Mouse (Mus musculus): ENCODE data around the gene Gm11562.

Gm11562 gene

DNA sequence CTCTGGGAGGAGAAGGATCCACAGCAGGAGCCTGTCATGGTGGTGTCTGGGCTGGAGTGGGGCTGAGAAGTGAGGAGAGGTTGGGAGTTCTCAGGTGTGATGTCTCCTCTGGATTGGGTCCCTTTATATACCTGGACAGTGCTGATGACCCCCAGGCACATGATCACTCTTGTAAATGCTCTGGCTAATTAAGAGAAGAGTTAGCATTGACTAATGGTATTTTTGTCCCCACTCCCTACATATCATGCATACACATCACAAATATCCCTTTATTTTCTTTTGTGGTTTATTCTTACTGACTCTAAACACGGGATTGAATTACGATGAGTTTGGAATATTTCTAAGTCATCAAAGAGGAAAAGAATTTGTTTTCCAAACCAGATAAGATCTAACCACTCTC is at the start of gene Gm11562:
Gene Gm11562 (minus strand): TSS at position 101 of the 400 bp plus-strand sequence.
- WGBS: 87% methylated on average over 2 of the region's 2 CpGs

GRCm38 (mm10) chr11:99665860-99666259 is 45.6 kb upstream of the Gm11562 start, which contains the start of gene Krtap4-6:
Krtap4-6 (minus strand) TSS chr11:99665960.

GRCm38 (mm10) chr11:99662802-99663201 is 42.6 kb upstream of the Gm11562 start:
- 90% methylated on average over 10 of the region's 10 CpGs for WGBS

- 84% methylated on average over 4 of the region's 4 CpGs for WGBS
These were observed 39.0 kb upstream of the Gm11562 start for GRCm38 (mm10) chr11:99659256-99659655.

DNA sequence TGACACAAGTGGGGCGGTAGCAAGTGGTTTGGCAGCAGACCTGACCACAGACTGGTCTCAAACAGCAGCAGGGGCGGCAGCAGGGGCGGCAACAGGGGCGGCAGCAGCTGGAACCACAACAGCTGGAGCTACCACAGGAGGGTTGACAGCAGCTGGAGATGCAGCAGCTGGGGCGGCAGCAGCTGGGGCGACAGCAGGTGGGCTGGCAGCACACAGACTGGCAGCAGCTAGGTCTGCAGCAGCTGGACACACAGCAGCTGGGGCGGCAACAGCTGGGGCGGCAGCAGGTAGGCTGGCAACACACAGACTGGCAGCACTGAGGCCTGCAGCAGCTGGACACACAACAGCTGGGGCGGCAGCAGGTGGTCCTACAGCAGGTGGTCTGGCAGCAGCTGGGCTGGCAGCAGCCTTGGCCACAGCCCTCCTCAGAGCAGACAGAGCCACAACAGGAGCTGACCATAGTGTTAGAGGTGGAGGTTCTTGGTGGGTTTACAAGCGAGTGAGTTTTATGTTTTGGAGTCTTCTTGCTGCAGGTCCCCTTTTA is 38.3 kb upstream of the Gm11562 start, which contains the start of gene Gm11563:
Gene Gm11563 (minus strand): TSS at position 494 of the 544 bp plus-strand sequence.
- 74% methylated on average over 10 of the region's 10 CpGs for WGBS

GRCm38 (mm10) chr11:99657051-99657450 is 36.8 kb upstream of the Gm11562 start:
- 45% methylated on average over 5 of the region's 5 CpGs for WGBS

- 76% methylated on average over 2 of the region's 2 CpGs for WGBS
These were observed 29.9 kb upstream of the Gm11562 start, which contains the start of gene Gm11555 for GRCm38 (mm10) chr11:99650136-99650535. Gm11555 (minus strand) TSS chr11:99650236.

- WGBS: 54% methylated on average over 15 of the region's 15 CpGs
These were observed 26.2 kb upstream of the Gm11562 start for GRCm38 (mm10) chr11:99646444-99646843.

GRCm38 (mm10) chr11:99644351-99644750 is 24.1 kb upstream of the Gm11562 start:
- 32% methylated on average over 3 of the region's 3 CpGs for WGBS

GRCm38 (mm10) chr11:99643635-99644139 is 23.5 kb upstream of the Gm11562 start, which contains the start of gene Krtap4-7:
Krtap4-7 (minus strand) TSS chr11:99644089.
- 79% methylated on average over 9 of the region's 9 CpGs for WGBS

DNA sequence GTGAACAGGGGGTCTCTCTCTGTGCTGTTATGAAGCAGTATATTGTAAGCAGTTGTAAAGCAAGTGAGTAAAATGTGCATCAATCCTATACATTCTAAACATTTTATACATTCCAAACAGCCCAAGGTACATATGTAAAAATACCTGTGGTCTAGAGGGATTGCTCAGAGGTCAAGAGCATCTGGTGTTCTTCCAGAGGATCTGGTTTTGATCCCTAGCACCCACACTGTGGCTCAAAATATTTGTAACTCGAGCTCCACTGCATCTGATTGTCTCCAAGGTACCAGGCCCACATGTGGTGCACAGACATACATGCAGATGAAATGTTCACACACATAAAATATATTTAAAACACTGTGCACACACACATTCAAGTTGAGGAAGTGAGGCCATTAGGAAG is 20.7 kb upstream of the Gm11562 start:
- WGBS: 51% methylated on average over 1 of the region's 1 CpGs

DNA sequence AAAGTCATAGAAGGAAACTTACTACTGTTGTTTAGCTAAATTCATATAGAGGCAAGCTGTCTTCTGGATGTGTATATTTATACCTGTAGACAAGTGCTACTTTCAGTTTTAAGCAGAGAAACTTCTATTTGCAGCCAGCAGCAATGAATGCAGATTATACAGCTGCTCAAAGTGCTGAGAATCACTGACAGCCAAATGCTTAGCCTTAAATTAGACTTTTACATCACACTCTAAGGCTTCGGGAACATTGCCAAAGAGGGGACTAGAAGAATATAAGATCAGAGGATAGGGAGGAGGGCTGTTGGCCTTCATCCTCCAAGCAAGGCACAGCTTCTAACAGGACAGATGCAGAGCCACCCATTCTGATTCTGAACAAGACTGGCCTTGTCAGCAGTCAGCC is 16.9 kb upstream of the Gm11562 start:
- WGBS: 29% methylated on average over 1 of the region's 1 CpGs

- WGBS: 48% methylated on average over 8 of the region's 8 CpGs
These were observed 14.5 kb upstream of the Gm11562 start, which contains the start of gene Krtap4-2 for GRCm38 (mm10) chr11:99634653-99635134. Krtap4-2 (minus strand) TSS chr11:99635084.

GRCm38 (mm10) chr11:99633293-99633692 is 13.1 kb upstream of the Gm11562 start:
- 50% methylated on average over 2 of the region's 2 CpGs for WGBS

GRCm38 (mm10) chr11:99630890-99631289 is 10.7 kb upstream of the Gm11562 start:
- 77% methylated on average over 3 of the region's 3 CpGs for WGBS

- 84% methylated on average over 4 of the region's 4 CpGs for WGBS
These were observed 7.9 kb upstream of the Gm11562 start, which contains the start of gene Krtap4-1 for GRCm38 (mm10) chr11:99628138-99628537. Krtap4-1 (minus strand) TSS chr11:99628238.

- WGBS: 57% methylated on average over 3 of the region's 3 CpGs
These were observed 5.4 kb downstream of the Gm11562 start, which contains the start of gene Krtap2-4 for GRCm38 (mm10) chr11:99614796-99615363. Krtap2-4 (minus strand) TSS chr11:99614846.

GRCm38 (mm10) chr11:99610089-99610488 is 10.1 kb downstream of the Gm11562 start, which contains the start of gene Gm11937:
Gm11937 (minus strand) TSS chr11:99610189.
- 62% methylated on average over 1 of the region's 2 CpGs for WGBS

DNA sequence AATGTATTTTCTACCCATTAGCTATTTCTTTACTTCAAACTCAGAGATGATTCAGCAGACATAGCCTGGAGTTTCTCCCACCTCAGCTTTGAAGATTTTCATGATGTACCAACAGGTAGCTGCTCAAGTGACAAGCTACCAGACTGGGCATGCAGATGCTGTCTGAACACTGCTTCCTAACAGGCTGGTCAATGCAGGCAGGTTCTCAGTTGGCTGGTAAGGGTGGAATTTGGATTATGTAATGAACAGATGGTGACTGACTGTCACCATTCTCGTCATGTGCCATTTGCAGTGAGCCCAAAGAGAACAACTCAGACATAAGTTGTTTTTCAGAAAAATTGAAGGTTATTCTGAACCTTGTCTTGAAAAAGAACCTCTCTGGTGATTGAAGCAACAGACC is 11.1 kb downstream of the Gm11562 start:
- 40% methylated on average over 1 of the region's 1 CpGs for WGBS

DNA sequence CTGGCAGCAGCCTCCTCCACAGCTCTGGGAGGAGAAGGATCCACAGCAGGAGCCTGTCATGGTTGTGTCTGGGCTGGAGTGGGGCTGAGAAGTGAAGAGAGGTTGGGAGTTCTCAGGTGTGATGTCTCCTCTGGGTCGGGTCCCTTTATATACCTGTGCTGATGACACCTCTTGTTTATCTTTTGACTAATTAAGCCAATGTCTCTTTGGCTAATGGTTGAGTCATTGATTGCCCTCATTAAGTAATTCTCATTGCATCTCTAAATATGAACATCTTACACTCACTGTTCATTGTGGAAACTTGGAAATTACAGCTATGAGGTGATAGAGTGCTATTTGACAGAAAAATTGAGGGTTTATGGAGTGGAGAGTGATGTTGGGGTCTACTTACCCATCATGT is 17.0 kb downstream of the Gm11562 start, which contains the start of gene Gm11938:
Gene Gm11938 (minus strand): TSS at position 101 of the 400 bp plus-strand sequence.
- WGBS: 83% methylated on average over 1 of the region's 1 CpGs

DNA sequence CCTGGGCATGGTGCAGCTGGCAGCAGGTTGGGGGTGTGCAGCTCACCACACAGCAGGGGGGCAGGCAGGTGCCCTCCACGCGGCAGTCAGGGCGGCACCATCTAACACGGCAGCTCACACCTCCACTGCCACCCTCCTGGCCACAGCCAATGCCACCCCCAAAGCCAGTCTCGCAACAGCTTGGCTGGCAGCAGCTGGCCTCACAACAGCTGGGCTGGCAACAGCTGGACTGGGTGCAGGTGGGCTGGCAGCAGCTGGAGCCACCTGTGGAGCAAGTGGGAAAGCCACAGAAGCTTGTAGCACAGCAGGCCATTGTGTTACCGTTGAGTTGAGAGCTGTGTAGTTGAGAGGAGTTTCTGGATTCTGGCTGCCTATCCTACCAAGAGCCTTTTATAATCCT is 22.5 kb downstream of the Gm11562 start, which contains the start of gene Krtap9-3:
Gene Krtap9-3 (minus strand): TSS at position 364 of the 400 bp plus-strand sequence.
- WGBS: 69% methylated on average over 6 of the region's 6 CpGs

DNA sequence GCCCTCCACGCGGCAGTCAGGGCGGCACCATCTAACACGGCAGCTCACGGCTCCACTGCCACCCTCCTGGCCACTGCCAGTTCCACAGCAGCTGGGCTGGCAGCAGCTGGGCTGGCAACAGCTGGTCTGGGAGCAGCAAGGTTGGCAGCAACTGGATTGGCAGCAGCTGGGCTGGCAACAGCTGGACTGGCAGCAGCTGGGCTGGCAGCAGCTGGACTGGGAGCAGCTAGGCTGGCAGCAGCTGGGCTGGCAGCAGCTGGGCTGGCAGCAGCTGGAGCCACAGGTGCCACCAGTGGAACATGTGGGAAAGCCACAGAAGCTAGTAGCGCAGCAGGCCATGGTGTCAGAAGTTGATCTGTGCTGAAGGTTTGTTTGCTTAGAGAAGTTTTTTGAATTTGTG is 29.3 kb downstream of the Gm11562 start, which contains the start of gene Krtap1-3:
Gene Krtap1-3 (minus strand): TSS at position 359 of the 400 bp plus-strand sequence.
- 86% methylated on average over 6 of the region's 6 CpGs for WGBS

Data from cerebral cortex, adult 2 months (tissue).